Mouse (Mus musculus) bone marrow, adult 2 months (tissue): ENCODE results near the gene Zfp688.

ENCODE experiments used
- CTCF ChIP-seq: fragments of 200-500 bp; IDR thresholded peaks from 2 replicates; pipeline ENCODE4 v1.5.1; 2011; ENCODE audit warnings: low read length, control low read depth; ENCODE audit not compliant: control insufficient read depth, insufficient read depth
- POLR2A ChIP-seq: fragments of 200-500 bp; IDR thresholded peaks from 2 replicates; pipeline ENCODE4 v1.6.1; 2011; ENCODE audit warnings: low read depth, mild to moderate bottlenecking, control low read depth, low read length, borderline replicate concordance; ENCODE audit not compliant: control insufficient read depth

DNA sequence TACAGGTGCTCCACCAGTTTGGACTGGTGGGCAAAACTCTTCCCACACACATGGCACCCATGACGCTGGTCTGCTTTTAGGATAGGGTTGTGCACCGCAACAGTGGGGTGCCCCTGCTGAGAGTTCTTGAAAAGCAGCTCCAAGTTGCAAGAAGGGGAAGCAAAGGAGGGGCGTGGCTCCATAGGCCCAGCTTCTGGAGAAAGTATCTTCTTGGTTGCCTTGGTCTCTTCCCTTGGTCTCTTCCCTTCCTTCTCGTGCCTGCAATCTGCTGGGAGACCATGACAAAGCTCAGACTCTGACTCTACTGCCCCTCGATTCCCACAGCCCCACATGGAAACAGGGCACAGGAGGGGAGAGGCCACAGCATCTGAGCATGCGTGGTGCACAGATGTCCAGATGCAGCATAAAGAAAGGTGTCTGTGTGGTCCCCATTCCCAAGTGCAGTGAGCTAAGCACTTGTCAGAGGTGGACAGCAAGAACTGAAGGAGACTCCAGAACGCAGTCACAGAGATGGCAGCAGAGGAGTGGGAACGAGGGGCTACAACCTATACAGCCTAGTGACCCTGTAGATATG lies 29.5 kb downstream of the Zfp688 start:
- TF ChIP-seq CTCF (no peak), POLR2A (no peak)
